Mouse (Mus musculus) spleen, postnatal 36 days (tissue): ENCODE measurements at regions not wholly inside any gene's neighbourhood (a gene's known extent, or its start where the extent isn't known, plus 50 kb on each side); places are given as distances from the start of the nearest gene placed in this dataset.

ENCODE experiments used
- DNase-seq, 2 experiments: peaks; one replicate each; pipeline ENCODE4 v3.0.0; 2022; ENCODE audit warnings: low spot score in 2 of 2, mixed read lengths in 1 of 2

DNA sequence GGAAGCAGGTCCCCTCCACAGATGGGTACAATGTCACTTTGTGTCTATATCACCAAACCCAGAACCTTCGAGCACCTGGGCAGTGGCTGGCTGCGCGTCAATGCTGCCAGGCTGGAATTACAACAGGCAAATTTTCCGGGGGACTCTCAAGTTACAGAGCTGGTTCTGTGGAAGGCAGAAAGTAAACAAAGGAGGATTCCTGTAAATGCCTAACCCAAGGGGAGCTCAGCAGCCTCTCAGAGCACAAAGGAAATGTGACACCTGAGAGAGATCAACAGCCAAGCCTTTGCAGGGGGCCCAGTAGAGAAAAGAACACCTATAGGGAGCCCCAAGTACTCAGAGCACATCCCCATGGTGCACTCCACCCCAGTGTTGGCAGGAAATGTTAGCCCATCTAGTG lies 70.7 kb downstream of the Setd4 start:
- DNase-seq, result no peak

DNA sequence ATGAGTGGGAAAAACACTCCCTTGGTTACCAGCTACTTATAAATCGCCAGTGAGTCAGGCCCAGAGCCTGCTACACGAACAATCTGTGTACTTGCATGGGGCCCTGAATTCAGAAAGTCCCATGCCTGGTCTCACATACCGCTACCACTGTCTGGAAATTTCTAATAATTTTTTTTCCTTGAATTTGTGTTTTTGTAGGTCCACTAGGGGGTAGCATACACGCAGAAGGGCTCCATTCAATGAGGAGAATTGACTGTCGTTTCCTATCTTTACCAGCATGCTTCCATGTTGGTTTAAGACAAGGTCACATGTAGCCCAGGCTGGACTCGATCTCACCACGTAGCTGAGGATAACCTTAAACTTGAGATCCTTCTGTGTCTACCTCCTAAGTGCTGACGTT lies 71.9 kb downstream of the Setd4 start:
- DNase-seq, result no peak

DNA sequence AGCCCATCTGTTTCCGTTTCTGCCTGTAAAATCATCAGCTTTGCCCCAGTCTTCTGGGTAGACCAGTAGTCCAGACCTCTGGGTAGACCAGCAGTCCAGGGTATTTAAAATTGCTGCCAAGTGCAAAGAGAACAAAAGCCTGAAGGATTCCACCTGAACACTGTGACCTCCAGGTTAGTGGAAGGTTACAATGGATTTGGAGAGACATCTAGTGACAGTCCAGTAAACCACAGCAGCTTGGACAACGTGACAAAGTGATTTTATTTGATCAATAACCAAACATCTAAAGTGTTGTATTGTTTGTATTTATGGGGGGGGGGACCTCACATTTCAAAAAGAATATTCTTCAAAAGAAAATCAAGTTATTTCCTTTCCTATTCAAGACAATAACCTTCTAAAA lies 81.4 kb downstream of the Setd4 start:
- DNase-seq, result no peak

DNA sequence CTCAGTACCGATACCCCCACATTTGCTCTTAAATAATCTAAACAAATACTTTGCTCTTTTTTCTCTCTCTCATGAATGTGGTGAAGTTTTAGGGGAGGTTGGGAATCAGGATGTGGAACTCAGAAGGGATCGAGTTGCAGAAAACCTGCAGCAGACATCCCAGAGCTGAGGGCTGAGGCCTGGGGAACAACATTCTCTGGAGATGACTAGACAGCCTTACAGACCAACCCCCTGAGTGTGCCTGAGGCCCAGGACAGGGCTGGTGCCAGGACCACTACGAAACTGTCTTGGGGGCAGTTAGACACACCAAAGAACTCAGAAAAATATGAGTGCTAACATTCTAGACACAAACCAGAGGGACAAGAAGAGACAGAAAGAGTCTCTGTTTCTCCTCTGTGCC lies 83.4 kb downstream of the Setd4 start:
- no peak for DNase-seq

DNA sequence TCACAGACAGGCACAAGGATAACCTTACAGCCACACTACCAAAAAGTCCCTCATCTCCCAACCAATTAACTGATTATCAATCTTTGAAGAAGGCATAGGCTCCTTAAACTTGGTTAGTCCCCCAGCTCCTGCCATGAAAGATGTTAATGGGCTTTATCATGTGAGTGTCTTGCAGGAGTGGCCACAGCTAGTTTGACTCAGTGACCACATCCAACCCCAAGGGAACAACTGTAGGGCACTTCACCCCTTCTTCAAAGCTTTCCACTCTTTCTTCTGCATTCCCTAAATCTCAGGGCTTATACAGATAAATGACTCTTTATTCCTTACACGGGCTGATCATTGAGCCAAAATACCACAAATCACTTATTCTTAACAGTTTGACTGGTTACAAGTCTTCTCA lies 85.2 kb downstream of the Setd4 start:
- DNase-seq, result no peak

DNA sequence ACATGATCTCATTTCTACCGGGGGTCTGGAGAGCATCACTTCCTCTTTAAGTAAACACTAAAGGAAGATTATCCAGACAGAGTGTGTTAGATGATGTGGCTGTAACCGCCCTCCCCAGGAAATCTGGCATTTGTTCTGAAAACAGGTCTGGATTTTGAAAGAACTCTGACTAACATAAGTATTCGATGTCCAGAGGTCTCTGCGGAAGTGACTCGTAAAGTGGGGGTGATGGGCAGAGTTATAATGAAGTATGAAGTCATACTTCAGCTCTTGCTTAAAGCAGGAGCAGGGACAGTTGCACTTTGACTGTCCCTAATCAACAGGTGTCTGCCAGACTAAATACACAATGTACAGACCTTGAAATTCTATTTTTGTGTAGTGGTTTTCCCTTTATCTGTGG lies 87.1 kb downstream of the Setd4 start:
- DNase-seq, result no peak

DNA sequence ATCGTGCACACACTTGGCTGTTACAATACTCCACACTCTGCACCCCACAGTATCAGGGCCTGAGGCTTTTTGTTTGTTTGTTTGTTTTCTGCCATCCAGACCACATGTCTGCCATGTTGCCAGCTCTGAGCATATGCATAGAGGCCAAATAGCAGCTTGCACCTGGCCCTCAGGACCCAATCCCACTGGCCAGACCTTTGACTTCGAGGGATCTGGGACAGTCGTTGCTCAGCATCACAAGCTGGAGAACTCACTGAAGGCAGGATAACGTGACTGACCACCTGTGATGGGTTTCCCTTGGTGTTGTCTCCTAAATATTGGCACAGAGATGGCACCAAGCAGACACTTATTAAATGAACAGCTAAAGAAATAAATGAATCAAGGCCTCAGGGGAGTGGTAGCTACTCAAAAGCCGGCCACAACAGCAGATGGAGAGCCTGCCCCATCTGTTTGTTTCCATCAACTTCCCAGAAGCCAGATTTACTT lies 88.4 kb downstream of the Setd4 start:
- no peak for DNase-seq

DNA sequence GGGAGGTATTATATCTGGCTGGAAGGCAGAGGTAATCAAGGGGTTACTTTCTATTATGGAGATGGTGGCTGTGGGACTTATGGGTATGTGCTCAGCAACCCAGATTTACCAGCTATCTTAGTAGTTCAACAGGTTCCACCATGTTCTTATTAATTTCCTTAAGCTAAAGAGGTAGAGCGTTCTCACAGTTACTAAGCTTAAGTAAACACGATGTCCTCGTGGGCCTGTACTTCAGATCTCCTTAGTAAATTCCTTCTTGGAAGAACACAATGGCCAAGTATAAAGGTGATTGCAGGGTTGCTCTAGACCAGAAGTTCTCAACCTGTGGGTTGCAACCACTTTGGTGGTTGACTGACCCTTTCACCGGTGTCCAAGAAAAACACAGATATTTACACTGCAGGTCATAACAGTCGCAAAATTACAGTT lies 90.2 kb downstream of the Setd4 start:
- no peak for DNase-seq

DNA sequence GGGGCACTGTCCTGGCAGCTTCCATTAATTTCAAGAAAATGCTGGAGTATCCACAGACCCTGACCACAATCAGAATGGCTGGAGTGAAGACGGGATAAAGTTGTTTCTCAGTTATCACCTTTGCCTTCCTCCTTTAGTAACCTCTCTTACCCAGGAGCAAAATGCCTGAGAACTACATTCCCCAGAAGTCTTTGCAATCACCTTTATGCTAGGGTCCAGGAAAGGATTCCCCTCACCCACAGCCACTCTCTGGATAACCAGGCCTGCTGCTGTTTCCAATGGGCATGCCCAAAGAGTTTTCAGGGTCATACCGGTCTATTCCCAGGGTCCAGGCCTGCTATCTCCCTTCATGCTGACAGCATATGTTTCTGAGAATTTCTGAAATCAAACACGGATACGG lies 91.9 kb downstream of the Setd4 start:
- no peak for DNase-seq

DNA sequence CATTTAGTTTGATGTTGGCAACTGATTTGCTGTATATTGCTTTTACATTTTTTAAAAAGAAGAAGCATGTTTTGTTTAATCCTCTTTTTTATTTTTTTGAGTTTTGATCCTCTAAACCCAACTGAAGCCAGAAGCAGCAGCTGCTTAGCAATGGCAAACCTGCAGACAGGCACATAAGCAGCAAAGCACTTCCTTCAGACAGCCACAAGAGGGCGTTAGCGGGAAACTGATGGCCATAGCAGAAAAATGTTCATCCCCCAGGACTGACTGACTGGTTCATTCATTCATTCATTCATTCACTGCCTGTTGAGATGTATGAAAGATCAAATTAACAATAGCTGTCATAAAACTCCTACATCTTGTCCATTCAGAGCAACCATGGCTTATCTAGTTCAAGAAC lies 92.3 kb downstream of the Setd4 start:
- no peak for DNase-seq

DNA sequence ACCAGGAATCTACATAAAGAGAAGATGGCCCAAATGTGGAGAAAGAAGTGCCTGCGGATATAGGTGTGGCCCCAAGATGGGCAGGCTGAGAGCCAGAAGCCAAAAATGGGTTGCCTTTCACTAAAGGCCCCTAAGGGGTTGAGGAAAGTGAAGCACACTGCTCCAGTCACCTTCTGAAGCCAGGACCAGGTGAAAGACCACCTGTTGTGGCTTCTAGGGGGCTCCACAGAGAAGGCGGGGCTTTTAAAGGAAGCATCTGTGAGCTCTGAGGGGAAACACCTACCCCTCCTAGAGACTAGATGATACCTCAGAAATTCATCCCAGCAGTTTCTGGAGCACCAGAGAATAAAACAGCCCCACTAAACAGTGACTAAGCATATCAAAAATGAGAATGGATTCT lies 105.1 kb downstream of the Setd4 start:
- no peak for DNase-seq

DNA sequence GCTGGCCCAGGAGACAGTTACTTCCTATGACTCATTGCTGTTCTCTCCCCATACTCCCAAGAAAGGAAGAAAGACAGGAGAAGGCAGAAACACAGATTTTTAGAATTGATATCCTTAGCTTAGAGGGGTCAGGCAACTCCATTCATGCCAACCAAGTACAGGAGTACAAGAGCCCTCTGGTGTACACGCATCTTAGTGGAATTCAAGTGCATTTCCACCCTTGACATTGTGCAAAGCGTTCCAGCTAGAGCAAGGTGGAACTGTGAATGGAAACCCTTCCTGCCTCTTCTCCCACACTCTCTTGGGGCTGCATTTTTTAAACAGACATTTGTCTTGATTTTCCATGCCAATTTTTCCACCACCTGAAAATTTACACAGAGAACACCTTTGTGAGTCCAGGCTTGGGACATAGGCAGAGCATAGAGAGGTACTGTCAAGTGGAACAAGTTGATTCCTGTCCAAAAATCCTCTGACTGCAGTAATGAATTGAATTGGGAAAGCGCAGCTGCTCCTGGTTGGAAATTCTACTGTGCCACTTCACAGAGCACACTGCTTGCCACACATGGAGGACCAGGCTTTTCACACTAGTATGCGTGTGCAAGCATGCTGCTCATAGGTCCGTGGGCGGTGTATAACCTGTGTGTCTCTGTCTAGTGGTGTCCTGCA lies 110.4 kb downstream of the Setd4 start:
- no peak for DNase-seq

DNA sequence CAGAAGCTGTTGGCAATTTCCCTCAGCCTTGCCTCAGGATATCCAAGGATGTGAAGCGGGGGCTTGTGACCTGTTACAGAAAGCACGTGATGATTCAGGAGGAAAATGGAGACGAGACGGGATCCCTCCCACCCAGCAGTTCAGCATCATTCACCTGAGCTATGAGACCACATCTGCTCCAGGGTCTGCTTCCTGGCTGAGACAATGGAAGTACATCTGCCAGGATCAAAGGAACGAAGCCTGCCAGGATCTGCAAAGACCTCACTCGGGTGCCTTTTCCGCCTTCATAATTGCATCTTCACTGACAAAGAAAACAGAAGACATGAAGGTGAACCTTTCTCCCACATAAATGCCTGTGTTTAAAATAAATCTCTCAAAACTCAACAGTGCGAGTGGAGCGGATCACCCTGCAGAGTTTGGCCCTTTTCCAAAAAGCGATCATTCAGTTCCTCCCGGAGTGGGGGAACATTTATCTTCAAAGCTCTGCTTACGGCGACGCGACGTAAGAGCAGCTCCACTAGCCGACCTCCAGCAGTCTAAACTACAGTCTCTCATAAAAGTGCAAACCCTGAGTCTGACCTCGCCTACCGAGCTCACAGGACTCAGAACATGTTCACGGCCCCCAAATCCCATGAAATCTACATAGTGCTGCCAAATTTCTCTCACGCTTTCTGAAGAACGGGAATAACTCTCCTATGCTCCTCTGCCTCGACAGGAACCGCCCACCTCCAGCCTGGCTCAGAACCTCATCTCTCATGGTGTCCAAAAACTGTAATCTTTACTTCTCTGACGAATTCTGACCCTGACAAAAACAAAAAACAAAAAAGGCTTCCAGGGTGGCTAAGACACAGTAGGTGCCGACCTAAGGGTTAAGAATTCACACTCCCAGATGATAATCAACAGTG lies 117.0 kb downstream of the Setd4 start:
- no peak for DNase-seq

DNA sequence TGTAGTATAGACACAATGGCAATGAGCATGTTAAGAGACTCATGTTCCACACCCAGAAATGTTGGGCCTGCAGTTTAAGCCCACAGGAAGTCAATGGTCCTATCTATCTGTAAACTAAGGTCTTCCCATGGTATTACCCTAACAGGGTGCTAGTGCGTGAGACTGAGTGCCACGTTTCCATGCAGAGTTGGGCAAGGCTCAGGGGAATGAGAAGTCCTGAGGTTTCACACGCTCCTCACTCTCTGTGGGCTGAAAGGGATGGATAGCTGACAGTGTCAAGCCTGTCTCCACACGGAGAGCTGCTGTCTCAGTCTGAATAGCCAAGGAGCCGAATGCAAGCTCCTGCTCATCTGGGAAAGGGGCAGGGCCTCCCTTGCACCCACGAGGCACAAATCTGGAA lies 133.9 kb downstream of the Setd4 start:
- DNase-seq, result no peak

DNA sequence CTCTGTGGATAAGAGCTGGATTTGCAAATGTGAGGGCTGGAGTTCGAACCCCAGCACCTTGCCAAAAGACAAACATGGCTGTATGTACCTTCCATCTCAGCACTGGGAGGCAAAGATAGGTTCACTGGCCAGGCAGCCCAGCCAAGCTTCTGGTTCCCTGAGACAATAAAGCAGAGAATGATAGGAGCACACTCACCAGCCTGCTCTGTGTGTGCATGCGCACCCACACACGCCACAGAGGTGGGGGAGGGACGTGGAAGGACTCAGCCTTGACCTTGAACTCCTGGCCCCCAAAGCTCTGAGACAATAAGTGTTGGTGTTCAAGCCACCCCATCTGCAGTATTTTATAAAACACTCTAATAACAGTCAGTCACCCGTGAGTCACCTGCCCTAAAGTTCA lies 138.1 kb downstream of the Setd4 start:
- no peak for DNase-seq

DNA sequence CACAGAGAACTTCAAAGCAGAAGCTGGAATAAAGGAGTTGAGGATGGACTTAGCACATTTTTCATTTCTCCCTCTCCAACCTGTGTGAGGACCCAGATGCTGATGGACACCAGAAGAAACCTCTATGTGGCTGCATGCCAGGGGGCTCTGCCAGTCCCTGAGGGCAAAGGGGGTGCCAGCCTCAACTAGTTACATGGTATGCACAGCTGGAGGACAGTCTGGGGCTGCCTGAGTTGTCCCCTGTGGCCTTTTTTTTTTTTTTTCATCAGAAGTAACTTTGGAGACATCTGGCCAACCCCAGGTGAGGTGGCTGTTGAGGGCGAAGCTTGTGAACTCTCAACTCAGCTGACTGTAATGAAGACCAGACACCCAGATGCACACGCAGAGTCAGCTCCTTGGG lies 139.0 kb downstream of the Setd4 start:
- DNase-seq, result no peak

DNA sequence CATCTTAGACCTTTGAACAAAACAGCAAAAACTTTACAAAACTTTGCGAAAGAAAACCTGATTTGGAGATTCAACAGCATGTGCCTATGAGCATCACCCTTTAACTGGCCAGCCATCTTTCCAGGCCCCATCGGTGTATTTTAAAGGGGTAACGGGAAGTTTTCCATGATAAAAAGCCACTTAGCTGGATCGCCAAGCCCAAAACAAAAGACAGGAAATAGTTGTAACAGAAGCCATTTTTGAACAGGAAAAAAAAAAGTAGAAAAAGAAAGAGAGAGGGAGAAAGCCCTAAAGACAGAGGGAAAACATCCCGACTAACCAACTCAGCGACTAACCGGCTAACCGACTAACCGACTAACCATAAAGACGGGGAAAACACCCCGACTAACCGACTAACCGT lies 140.5 kb downstream of the Setd4 start:
- no peak for DNase-seq

DNA sequence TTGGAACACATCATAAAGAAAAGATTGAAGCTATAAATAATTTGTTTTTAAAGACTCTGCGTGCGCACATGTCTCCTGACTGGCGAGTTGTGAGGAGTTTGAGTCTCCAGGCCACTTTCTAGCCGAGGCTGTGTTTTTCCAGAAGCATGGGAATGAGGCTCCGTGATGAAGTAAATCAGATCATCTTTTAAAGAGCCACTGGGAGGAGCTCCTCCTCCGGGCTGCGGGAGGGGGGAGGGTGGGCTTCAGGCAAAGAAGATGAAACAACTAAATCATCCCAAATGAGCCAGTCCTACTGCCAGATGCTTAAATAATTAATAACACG lies 141.6 kb downstream of the Setd4 start:
- DNase-seq, result no peak

DNA sequence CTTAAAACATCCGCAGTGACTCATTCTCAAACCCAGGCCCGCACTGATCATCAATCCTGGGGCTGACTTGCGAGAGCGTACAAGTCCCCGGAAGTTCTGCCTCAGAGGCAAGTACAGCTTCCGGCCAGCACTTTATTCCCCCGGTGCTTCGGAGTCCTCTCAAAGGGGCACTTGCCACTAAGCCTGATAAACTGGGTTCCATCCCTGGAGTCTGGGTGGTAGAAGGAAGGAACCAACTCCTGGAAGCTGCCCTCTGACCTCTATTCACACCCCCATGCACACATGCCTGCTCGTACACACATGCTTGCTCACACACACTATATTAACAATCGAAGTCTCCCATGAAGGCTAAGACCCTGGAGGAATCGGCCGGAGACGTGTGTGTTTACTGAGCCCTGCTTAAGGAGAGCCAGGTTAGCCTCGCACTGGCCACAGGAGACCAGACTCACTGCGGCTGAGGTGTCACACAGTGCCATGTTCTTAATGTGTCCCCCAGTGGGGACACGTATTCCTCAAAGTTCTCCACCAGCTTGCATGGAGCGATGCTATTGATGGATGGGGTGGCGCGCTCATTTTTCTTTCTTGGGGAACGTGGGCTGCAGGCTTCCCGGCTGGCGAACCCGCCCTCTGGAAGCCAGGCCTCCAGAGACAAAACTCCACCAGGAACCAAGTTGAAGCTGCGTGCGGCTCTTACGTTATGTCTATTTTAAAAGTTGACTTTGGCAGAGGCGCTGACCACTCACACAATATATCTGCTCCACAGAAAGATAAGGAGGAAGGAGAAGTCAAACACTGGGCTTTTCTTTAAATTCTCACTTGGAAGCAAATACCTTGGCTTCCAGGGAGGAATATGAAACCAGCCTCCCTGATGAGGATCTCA lies 142.2 kb downstream of the Setd4 start:
- no peak for DNase-seq

DNA sequence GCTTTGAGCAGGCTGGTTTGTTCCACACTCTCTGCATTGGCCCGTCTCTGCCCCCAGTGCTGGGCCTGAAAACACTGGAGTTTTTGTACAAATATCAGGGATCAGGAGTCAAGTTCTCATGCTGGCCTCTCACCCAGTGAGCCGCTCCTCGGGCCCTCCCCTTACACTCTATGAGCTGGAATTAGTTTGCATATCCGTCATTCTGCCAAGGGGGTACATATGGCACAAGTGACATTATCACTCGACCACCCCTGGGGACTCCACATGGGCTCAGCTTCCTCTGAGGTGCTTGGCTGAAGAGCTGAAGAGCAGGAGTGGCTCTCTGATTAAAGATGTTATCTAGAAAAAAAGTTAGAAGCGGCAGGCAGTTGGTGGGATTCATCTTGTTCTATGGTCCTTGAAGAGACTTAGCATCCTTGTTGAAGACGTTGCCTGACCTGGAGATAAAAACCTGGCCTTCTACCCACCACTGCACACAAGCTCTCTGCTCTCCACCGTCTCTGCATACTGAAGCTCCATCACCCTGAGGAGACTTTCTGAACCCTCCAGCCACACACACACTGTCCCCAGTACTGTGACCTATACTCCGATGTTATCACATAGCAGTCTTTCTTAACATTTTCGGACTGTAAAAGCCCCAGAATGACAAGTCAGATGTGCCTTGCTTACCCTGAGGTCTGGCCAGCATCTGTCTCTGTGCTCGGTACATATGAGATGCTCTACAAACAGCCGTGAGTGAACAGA lies 144.2 kb downstream of the Setd4 start:
- no peak for DNase-seq

DNA sequence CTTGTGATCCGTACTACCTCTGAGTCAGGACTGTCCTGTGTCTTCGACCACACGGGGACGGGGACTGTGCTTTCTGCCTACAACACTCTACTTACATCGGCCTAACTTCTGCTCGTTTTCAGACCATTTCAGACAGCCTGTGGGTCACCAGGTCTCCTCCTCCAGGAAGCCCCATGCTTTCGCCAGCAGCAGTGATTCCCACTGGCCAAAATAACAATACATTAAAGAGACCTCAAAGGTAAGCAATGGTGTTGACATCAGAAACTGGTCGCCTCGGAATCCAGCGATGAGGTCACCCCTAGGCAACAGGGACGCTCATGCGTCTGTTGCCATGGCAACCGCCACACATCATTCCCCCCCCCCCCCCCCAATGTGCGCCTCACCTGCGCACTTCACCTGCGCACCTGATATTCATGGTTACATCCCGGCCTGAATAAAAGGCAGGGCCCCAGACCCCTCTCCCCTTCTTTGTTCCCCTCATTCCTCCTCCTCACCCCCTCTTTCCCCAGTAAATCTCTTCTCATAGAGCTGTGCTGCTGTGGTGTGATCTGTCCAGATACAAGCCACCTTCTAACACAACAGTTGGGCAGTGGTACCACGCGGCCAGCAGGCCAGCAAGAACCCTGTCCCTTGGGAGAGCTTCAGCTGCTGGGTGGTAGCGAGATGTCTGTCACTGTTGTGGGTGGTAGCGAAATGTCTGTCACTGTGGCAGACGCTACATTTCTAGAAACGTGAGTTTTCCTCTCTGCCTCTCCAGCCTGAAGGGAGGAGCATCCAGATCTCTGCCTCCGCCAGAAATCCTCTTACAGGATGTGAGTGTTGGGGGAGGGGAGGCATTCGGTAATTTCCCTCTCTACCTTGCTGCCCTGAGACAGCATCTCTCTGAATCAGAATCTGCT lies 145.0 kb downstream of the Setd4 start:
- DNase-seq, result no peak
